Mouse (Mus musculus) B cell, adult 62 days (primary cell): ENCODE results near the gene Slc38a1. TPM values are rescaled to one million over a fixed set of nuclear protein-coding genes. Genes with fewer than 3 reads are reported as not detected.

ENCODE experiments used
- total RNA-seq: library from RNA; stranded (reverse); gene quantifications from 4 replicates; pipeline ENCODE4 v1.2.4, GENCODE M21; 2023

Gene Slc38a1
- 265 to 297 TPM (median 279 TPM) in 4 replicates for total RNA-seq

DNA sequence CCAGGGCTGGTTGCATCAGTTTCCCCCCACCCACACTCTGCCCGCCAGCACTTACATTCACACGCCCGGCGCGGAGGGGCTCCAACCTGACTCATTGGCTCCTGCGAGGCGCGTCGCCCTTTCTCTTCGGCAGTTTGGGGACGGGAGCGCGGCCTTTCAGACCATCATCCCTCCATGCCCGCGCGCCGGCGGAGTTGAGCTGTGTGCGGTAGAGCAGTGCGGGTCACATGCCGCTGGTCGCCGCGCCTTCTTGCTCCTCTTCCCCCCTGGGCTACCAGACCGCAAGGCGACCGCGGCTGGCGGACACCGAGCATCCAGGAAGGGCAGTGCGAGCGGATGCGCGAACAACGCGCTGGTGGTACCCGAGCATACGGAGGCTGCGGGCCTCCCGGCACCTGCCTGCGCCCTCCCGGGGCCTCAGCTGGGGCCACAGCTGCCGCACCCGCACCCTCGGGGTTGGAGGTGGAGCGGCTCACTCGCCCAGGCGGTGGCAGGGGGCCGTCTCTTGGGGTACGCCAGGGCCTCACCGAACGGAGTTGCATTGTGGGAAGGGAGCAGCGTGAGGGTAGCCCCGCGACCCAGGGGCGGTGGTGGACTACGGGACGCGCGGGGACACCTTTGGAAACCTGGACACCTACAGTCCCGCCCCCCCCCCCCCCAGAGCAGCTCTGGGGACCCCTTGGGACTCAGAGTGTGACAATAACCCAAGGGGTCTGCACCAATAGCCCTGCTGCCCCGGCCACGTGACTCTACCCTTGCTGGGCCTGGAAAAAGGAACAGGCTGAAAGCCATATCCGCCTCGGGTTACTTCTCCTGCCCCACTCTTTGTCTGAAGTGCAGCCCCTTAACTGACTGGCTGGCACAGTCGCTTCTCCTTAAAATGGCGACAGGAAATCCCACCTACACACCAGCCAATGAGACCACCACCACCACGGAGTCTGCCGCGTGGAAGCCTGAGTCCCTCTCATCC, at the start of gene Slc38a1:
Gene Slc38a1 (minus strand): TSS at position 478 of the 970 bp plus-strand sequence.

Other genes with a start within 250 kb of the Slc38a1 start
- gene Scaf11, start 182.1 kb downstream of the Slc38a1 start, total RNA-seq, result 146 to 161 TPM (median 154 TPM) in 4 replicates
- 160 to 185 TPM (median 176 TPM) in 4 replicates for gene Slc38a2, start 56.8 kb upstream of the Slc38a1 start, total RNA-seq